Mouse (Mus musculus) heart, adult 10 weeks (tissue): ENCODE results near the gene Olfr694. TPM values are rescaled to one million over a fixed set of nuclear protein-coding genes. Genes with fewer than 3 reads are reported as not detected.

Experiments used
- polyA plus RNA-seq: library from polyadenylated mRNA; stranded (reverse); fragments of 350-450 nt; fragmentation: Illumina TruSeq; extraction: RNeasy Lipid Tissue Mini Kit (QIAGEN cat#74804); gene quantifications from one replicate; pipeline ENCODE4 v1.2.3, GENCODE M21; 2014; ENCODE audit warnings: low read depth, low replicate concordance

Olfr694 gene
- not detected for polyA plus RNA-seq

GRCm38 (mm10) chr7:106691714-106692113 lies at the start of gene Olfr694:
Gene Olfr694 (minus strand): TSS chr7:106691814.

GRCm38 (mm10) chr7:106716296-106716695 lies 24.7 kb upstream of the Olfr694 start, which contains the start of gene Olfr695:
Gene Olfr695 (minus strand): TSS chr7:106716396.

DNA sequence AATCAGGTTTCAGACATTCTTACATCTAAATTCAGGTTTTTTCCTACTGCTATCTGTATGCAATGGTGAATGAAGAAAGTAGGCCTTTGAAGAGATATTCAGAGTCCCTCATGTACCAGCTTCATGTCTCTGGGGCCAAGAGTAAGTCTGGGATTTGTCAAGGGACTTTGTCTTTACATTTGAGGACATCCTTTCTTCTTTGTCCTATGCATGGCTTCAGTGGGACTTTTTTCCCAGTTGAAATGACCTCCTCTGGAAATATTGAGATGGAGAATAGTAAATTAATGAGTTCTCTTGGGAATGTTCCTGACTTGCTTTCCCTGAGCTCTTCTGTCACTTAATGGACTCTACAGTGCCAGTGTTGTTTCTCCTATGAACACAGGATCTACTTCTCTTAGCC lies 11.1 kb downstream of the Olfr694 start, which contains the start of gene Olfr693:
TSS of gene Olfr693 (minus strand) at position 101 of the 400 bp plus-strand sequence.

Other genes with a start within 250 kb of the Olfr694 start
- gene Olfr693, start 11.2 kb downstream of the Olfr694 start, polyA plus RNA-seq, result not detected
- gene Olfr695, start 24.6 kb upstream of the Olfr694 start, polyA plus RNA-seq, result not detected
- not detected for gene Olfr697, start 50.6 kb upstream of the Olfr694 start, polyA plus RNA-seq
- gene Olfr698, start 63.6 kb upstream of the Olfr694 start, polyA plus RNA-seq, result not detected
- not detected for gene Olfr699, start 101.4 kb upstream of the Olfr694 start, polyA plus RNA-seq
- not detected for gene Olfr700, start 117.0 kb upstream of the Olfr694 start, polyA plus RNA-seq
- not detected for gene Olfr701, start 122.3 kb upstream of the Olfr694 start, polyA plus RNA-seq
- gene Olfr702, start 142.1 kb upstream of the Olfr694 start, polyA plus RNA-seq, result not detected
- gene Olfr703, start 151.5 kb upstream of the Olfr694 start, polyA plus RNA-seq, result not detected
- gene Olfr704, start 171.4 kb upstream of the Olfr694 start, polyA plus RNA-seq, result not detected
- gene Olfr705, start 185.1 kb upstream of the Olfr694 start, polyA plus RNA-seq, result not detected
- gene Olfr706, start 196.3 kb upstream of the Olfr694 start, polyA plus RNA-seq, result not detected
- gene Olfr707, start 209.4 kb upstream of the Olfr694 start, polyA plus RNA-seq, result not detected
- not detected for gene Olfr1532-ps1, start 216.2 kb upstream of the Olfr694 start, polyA plus RNA-seq
- not detected for gene Olfr709-ps1, start 240.4 kb upstream of the Olfr694 start, polyA plus RNA-seq